In genomic region chr15:101332370-101332769, GRCm38 (mm10) we compare ENCODE assay signal across 18 mouse cellular contexts. TPM values are rescaled to one million over a fixed set of nuclear protein-coding genes. Genes with fewer than 3 reads are reported as not detected.
DNase-seq lines count a peak whose midpoint lies in the region; ATAC-seq lines count a peak whose summit lies in the region.
"Had no signal": no experiment of that assay in that cellular context is flagged by ENCODE, and none has a peak within 500 bp of the region (broad histone marks: within the 10 kb centered on the region; RNA-seq: fewer than 3 reads in every experiment).

No protein-coding gene starts in this region.

- no peak for ATAC-seq in hindbrain, embryonic 13.5 days (ENCODE audit: low FRiP score)
- ATAC-seq in embryonic facial prominence, embryonic 13.5 days (ENCODE audit: insufficient number of reproducible peaks, insufficient read depth, low FRiP score, low TSS enrichment, low read depth): no peak
- ATAC-seq in limb, embryonic 15.5 days (ENCODE audit: insufficient number of reproducible peaks, low FRiP score, low TSS enrichment, low read depth): no peak
- ATAC-seq in kidney, embryonic 15.5 days (replicated peaks; ENCODE audit: low FRiP score): no peak
- ATAC-seq: forebrain, embryonic 14.5 days; hindbrain, embryonic 16.5 days; intestine, postnatal 0 days; midbrain, embryonic 15.5 days had no signal

- no peak overlapping the region for H3K4me3 ChIP-seq in hindbrain, embryonic 10.5 days
- no peak overlapping the region for H3K4me3 ChIP-seq in hindbrain, embryonic 13.5 days
- no peak overlapping the region for H3K4me3 ChIP-seq in embryonic facial prominence, embryonic 13.5 days
- no peak overlapping the region for H3K4me3 ChIP-seq in limb, embryonic 15.5 days
- no peak overlapping the region for H3K4me3 ChIP-seq in kidney, embryonic 15.5 days (replicated peaks)
- H3K4me3 ChIP-seq: heart, embryonic 13.5 days; limb, embryonic 13.5 days; liver, embryonic 15.5 days; midbrain, embryonic 15.5 days; myocyte had no signal

- H3K4me2 ChIP-seq in hindbrain, embryonic 13.5 days: no peak overlapping the region
- no peak overlapping the region for H3K4me2 ChIP-seq in embryonic facial prominence, embryonic 13.5 days
- no peak overlapping the region for H3K4me2 ChIP-seq in limb, embryonic 15.5 days
- no peak overlapping the region for H3K4me2 ChIP-seq in kidney, embryonic 15.5 days
- H3K4me2 ChIP-seq: heart, embryonic 13.5 days; limb, embryonic 13.5 days; liver, embryonic 15.5 days; midbrain, embryonic 15.5 days had no signal

- WGBS in hindbrain, embryonic 10.5 days: 76% methylated on average over 4 of the region's 4 CpGs
- 75% methylated on average over 4 of the region's 4 CpGs for WGBS in hindbrain, embryonic 13.5 days
- WGBS in embryonic facial prominence, embryonic 13.5 days: 64% methylated on average over 4 of the region's 4 CpGs
- WGBS in limb, embryonic 15.5 days: 52% methylated on average over 4 of the region's 4 CpGs
- WGBS in kidney, embryonic 15.5 days: 77% methylated on average over 4 of the region's 4 CpGs

- H3K9ac ChIP-seq in hindbrain, embryonic 13.5 days: no peak overlapping the region
- H3K9ac ChIP-seq in embryonic facial prominence, embryonic 13.5 days: no peak overlapping the region
- H3K9ac ChIP-seq in limb, embryonic 15.5 days: no peak overlapping the region
- no peak overlapping the region for H3K9ac ChIP-seq in kidney, embryonic 15.5 days
- H3K9ac ChIP-seq: heart, embryonic 13.5 days; liver, embryonic 15.5 days; midbrain, embryonic 15.5 days had no signal

- no peaks in the 10 kb centered on the region for H3K36me3 ChIP-seq in hindbrain, embryonic 10.5 days
- H3K36me3 ChIP-seq in hindbrain, embryonic 13.5 days: no peaks in the 10 kb centered on the region
- no peaks in the 10 kb centered on the region for H3K36me3 ChIP-seq in embryonic facial prominence, embryonic 13.5 days
- no peaks in the 10 kb centered on the region for H3K36me3 ChIP-seq in limb, embryonic 15.5 days
- no peaks in the 10 kb centered on the region for H3K36me3 ChIP-seq in kidney, embryonic 15.5 days
- H3K36me3 ChIP-seq: heart, embryonic 13.5 days; limb, embryonic 13.5 days; liver, embryonic 15.5 days; midbrain, embryonic 15.5 days had no signal

- peak overlapping the region; percentile 2; the same call in 1 of the 2 replicates for H3K27ac ChIP-seq in hindbrain, embryonic 10.5 days
- no peak overlapping the region for H3K27ac ChIP-seq in hindbrain, embryonic 13.5 days
- H3K27ac ChIP-seq in embryonic facial prominence, embryonic 13.5 days: peak overlapping the region; percentile 68
- H3K27ac ChIP-seq in limb, embryonic 15.5 days: peak overlapping the region; percentile 74; the same call in 1 of the 2 replicates
- H3K27ac ChIP-seq in kidney, embryonic 15.5 days: no peak overlapping the region
- H3K27ac ChIP-seq: heart, embryonic 13.5 days; liver, embryonic 15.5 days; midbrain, embryonic 15.5 days had no signal

- peaks cover 27% of the 10 kb centered on the region for H3K4me1 ChIP-seq in hindbrain, embryonic 10.5 days (replicated peaks)
- 0 out of 2 replicates have a peak, but pooled peaks cover 6% of the 10 kb centered on the region for H3K4me1 ChIP-seq in hindbrain, embryonic 13.5 days (replicated peaks)
- peaks cover 29% of the 10 kb centered on the region for H3K4me1 ChIP-seq in embryonic facial prominence, embryonic 13.5 days
- H3K4me1 ChIP-seq in limb, embryonic 15.5 days: peaks cover 44% of the 10 kb centered on the region
- H3K4me1 ChIP-seq in kidney, embryonic 15.5 days: peaks cover 22% of the 10 kb centered on the region
- H3K4me1 ChIP-seq: midbrain, embryonic 15.5 days had no signal

- H3K9me3 ChIP-seq in hindbrain, embryonic 10.5 days: no peaks in the 10 kb centered on the region
- H3K9me3 ChIP-seq in hindbrain, embryonic 13.5 days: no peaks in the 10 kb centered on the region
- no peaks in the 10 kb centered on the region for H3K9me3 ChIP-seq in embryonic facial prominence, embryonic 13.5 days
- no peaks in the 10 kb centered on the region for H3K9me3 ChIP-seq in limb, embryonic 15.5 days
- no peaks in the 10 kb centered on the region for H3K9me3 ChIP-seq in kidney, embryonic 15.5 days (replicated peaks)
- H3K9me3 ChIP-seq: heart, embryonic 13.5 days; limb, embryonic 13.5 days; liver, embryonic 15.5 days; midbrain, embryonic 15.5 days had no signal

- no peak for DNase-seq in hindbrain, embryonic 10.5 days (ENCODE audit: low spot score)
- DNase-seq in lung, postnatal 36 days: peak; percentile 79
- DNase-seq in urinary bladder, postnatal 25 days (ENCODE audit: low spot score): no peak
- DNase-seq: heart, postnatal 36 days; right cerebral cortex, postnatal 25 days; thymus, postnatal 36 days had no signal

- peaks cover 13% of the 10 kb centered on the region for H3K27me3 ChIP-seq in hindbrain, embryonic 10.5 days (ENCODE audit: insufficient read depth, poor library complexity, severe bottlenecking)
- H3K27me3 ChIP-seq in hindbrain, embryonic 13.5 days: peaks cover 25% of the 10 kb centered on the region; the same call in 1 of the 2 replicates
- H3K27me3 ChIP-seq in embryonic facial prominence, embryonic 13.5 days: 0 out of 2 replicates have a peak, but pooled peaks cover 6% of the 10 kb centered on the region
- peaks cover 6% of the 10 kb centered on the region; the same call in 1 of the 2 replicates for H3K27me3 ChIP-seq in limb, embryonic 15.5 days
- no peaks in the 10 kb centered on the region for H3K27me3 ChIP-seq in kidney, embryonic 15.5 days
- H3K27me3 ChIP-seq: midbrain, embryonic 15.5 days had no signal

RNA-seq across cellular contexts. Expression of gene Krt80, which starts 37.6 kb away (rescaled TPM):
- polyA plus RNA-seq in hindbrain, embryonic 10.5 days (2016; fragmentation: Nextera tagmentation; extraction: Ambion mirVana): 0.16 TPM in 1 of 2 replicates, not detected in the other
- 0.09 and 0.10 TPM in 2 replicates for polyA plus RNA-seq in hindbrain, embryonic 13.5 days (2015; fragmentation: Nextera tagmentation; extraction: Ambion mirVana)
- polyA plus RNA-seq in embryonic facial prominence, embryonic 13.5 days (2015; fragmentation: Nextera tagmentation; extraction: Ambion mirVana): 2.5 and 3.1 TPM in 2 replicates
- 22.6 and 25.3 TPM in 2 replicates for polyA plus RNA-seq in limb, embryonic 15.5 days (2015; fragmentation: Nextera tagmentation; extraction: Ambion mirVana)
- 1.6 and 2.3 TPM in 2 replicates for polyA plus RNA-seq in kidney, embryonic 15.5 days (2015; fragmentation: Nextera tagmentation; extraction: Ambion mirVana)
- polyA plus RNA-seq: forebrain, embryonic 14.5 days had no signal

RNA-seq across cellular contexts. Expression of gene 6030408B16Rik, which starts 39.4 kb away (rescaled TPM):
- polyA plus RNA-seq in hindbrain, embryonic 10.5 days (2016; fragmentation: Nextera tagmentation; extraction: Ambion mirVana): 0.27 and 0.39 TPM in 2 replicates
- 0.56 and 0.66 TPM in 2 replicates for polyA plus RNA-seq in hindbrain, embryonic 13.5 days (2015; fragmentation: Nextera tagmentation; extraction: Ambion mirVana)
- 0.56 and 0.60 TPM in 2 replicates for polyA plus RNA-seq in embryonic facial prominence, embryonic 13.5 days (2015; fragmentation: Nextera tagmentation; extraction: Ambion mirVana)
- 0.50 and 0.84 TPM in 2 replicates for polyA plus RNA-seq in limb, embryonic 15.5 days (2015; fragmentation: Nextera tagmentation; extraction: Ambion mirVana)
- polyA plus RNA-seq in kidney, embryonic 15.5 days (2015; fragmentation: Nextera tagmentation; extraction: Ambion mirVana): 18.1 and 19.9 TPM in 2 replicates

RNA-seq across cellular contexts. Expression of gene Atg101, which starts 48.3 kb away (rescaled TPM):
- 79.0 and 82.1 TPM in 2 replicates for polyA plus RNA-seq in hindbrain, embryonic 10.5 days (2016; fragmentation: Nextera tagmentation; extraction: Ambion mirVana)
- 82.9 and 84.6 TPM in 2 replicates for polyA plus RNA-seq in hindbrain, embryonic 13.5 days (2015; fragmentation: Nextera tagmentation; extraction: Ambion mirVana)
- polyA plus RNA-seq in embryonic facial prominence, embryonic 13.5 days (2015; fragmentation: Nextera tagmentation; extraction: Ambion mirVana): 65.9 and 68.4 TPM in 2 replicates
- polyA plus RNA-seq in limb, embryonic 15.5 days (2015; fragmentation: Nextera tagmentation; extraction: Ambion mirVana): 69.7 and 69.9 TPM in 2 replicates
- polyA plus RNA-seq in kidney, embryonic 15.5 days (2015; fragmentation: Nextera tagmentation; extraction: Ambion mirVana): 75.0 and 80.1 TPM in 2 replicates

Comparison
In these comparisons a context has a peak if more than half of its experiments do, and no peak if none do; other contexts are left out.
1. H3K27ac ChIP-seq: peak in hindbrain, embryonic 10.5 days (single experiment), embryonic facial prominence, embryonic 13.5 days (single experiment) and limb, embryonic 15.5 days (single experiment); none in hindbrain, embryonic 13.5 days (single experiment) and kidney, embryonic 15.5 days (single experiment).
2. RNA of gene 6030408B16Rik, which starts 39.4 kb away (polyA plus RNA-seq): 18.1 to 19.9 TPM in kidney, embryonic 15.5 days; 0.56 to 0.66 TPM in hindbrain, embryonic 13.5 days, 0.56 to 0.60 TPM in embryonic facial prominence, embryonic 13.5 days, 0.50 to 0.84 TPM in limb, embryonic 15.5 days and 0.27 to 0.39 TPM in hindbrain, embryonic 10.5 days; every median in the first group is over 10 times any median in the second.